Mouse (Mus musculus) monocyte, adult 5-6 weeks (primary cell): ENCODE results near the gene Cdk8. TPM values are rescaled to one million over a fixed set of nuclear protein-coding genes. Genes with fewer than 3 reads are reported as not detected.
A peak's percentile ranks its signal among the peaks of the same experiment; 100 is the strongest.
"Not testable (repeated sequence)": the region's sequence is repeated elsewhere in the genome, so short reads cannot be mapped to it uniquely, and the experiment has no call there.

Source experiments
- ATAC-seq: fragments of 153-309, 156-312 bp; replicated peaks from 2 replicates; pipeline ENCODE4 v1.8.0; 2017; ENCODE audit warnings: mild to moderate bottlenecking; ENCODE audit not compliant: low TSS enrichment, insufficient number of reproducible peaks, severe bottlenecking, poor library complexity, low FRiP score
- total RNA-seq: library from RNA; stranded (forward); fragments of 200-1000, 200-491, 200-594 nt; gene quantifications from 3 replicates; pipeline ENCODE4 v1.2.3, GENCODE M21; 2017

Cdk8 gene
- 22.9 to 39.3 TPM (median 26.6 TPM) in 3 replicates for total RNA-seq

GRCm38 (mm10) chr5:146230864-146231654, at the start of gene Cdk8:
Gene Cdk8 (plus strand): TSS chr5:146231230.
- peak; percentile 86 for ATAC-seq

GRCm38 (mm10) chr5:146185204-146185603, 45.8 kb upstream of the Cdk8 start, which contains the start of gene 1700001J03Rik:
Gene 1700001J03Rik (minus strand): TSS chr5:146185304.
- ATAC-seq = not testable (repeated sequence)

GRCm38 (mm10) chr5:146187441-146187840, 43.6 kb upstream of the Cdk8 start:
- ATAC-seq = not testable (repeated sequence)

GRCm38 (mm10) chr5:146188144-146188543, 42.9 kb upstream of the Cdk8 start:
- ATAC-seq = no peak

GRCm38 (mm10) chr5:146188712-146189111, 42.3 kb upstream of the Cdk8 start:
- no peak for ATAC-seq

- ATAC-seq = no peak
These were observed 40.9 kb upstream of the Cdk8 start for GRCm38 (mm10) chr5:146190093-146190492.

- ATAC-seq = no peak
These were observed 40.3 kb upstream of the Cdk8 start for GRCm38 (mm10) chr5:146190501-146191269.

- no peak for ATAC-seq
These were observed 37.7 kb upstream of the Cdk8 start for GRCm38 (mm10) chr5:146193360-146193759.

GRCm38 (mm10) chr5:146199073-146199472, 32.0 kb upstream of the Cdk8 start:
- ATAC-seq = no peak

- no peak for ATAC-seq
These were observed 31.5 kb upstream of the Cdk8 start for GRCm38 (mm10) chr5:146199540-146199939.

- ATAC-seq = no peak
These were observed 30.4 kb upstream of the Cdk8 start for GRCm38 (mm10) chr5:146200580-146200979.

- ATAC-seq = no peak
These were observed 27.1 kb upstream of the Cdk8 start for GRCm38 (mm10) chr5:146203921-146204320.

- no peak for ATAC-seq
These were observed 25.5 kb upstream of the Cdk8 start for GRCm38 (mm10) chr5:146205537-146205936.

GRCm38 (mm10) chr5:146220501-146220878, 10.5 kb upstream of the Cdk8 start:
- ATAC-seq = peak; percentile 24; the same call in 1 of the 2 replicates

- peak; percentile 99 for ATAC-seq
These were observed 9.9 kb upstream of the Cdk8 start, which contains the start of gene Rnf6 for GRCm38 (mm10) chr5:146220879-146221714. Gene Rnf6 (minus strand): TSS chr5:146221555.

GRCm38 (mm10) chr5:146221722-146222121, 9.3 kb upstream of the Cdk8 start:
- no peak for ATAC-seq

GRCm38 (mm10) chr5:146223786-146224185, 7.2 kb upstream of the Cdk8 start:
- ATAC-seq = no peak

GRCm38 (mm10) chr5:146227496-146227895, 3.5 kb upstream of the Cdk8 start:
- no peak for ATAC-seq
